Mouse (Mus musculus) ES-E14 (cell line): Measurements from ENCODE around the gene Ppip5k1.

Experiments used
- CHD2 ChIP-seq: IDR thresholded peaks from 2 replicates; pipeline ENCODE4 v1.6.1; 2014; ENCODE audit warnings: mild to moderate bottlenecking, low read depth, low read length, inconsistent platforms
- HCFC1 ChIP-seq: IDR thresholded peaks from 2 replicates; pipeline ENCODE4 v1.6.1; 2012; ENCODE audit warnings: low read length, inconsistent platforms, borderline replicate concordance; ENCODE audit not compliant: insufficient read depth
- MAFK ChIP-seq: IDR thresholded peaks from 2 replicates; pipeline ENCODE4 v1.6.1; 2014; ENCODE audit warnings: mild to moderate bottlenecking, low read depth, low read length, inconsistent platforms; ENCODE audit not compliant: insufficient read depth
- ZNF384 ChIP-seq: IDR thresholded peaks from 2 replicates; pipeline ENCODE4 v1.6.1; 2012; ENCODE audit warnings: low read depth, low read length, inconsistent platforms

GRCm38 (mm10) chr2:121271928-121272516 is 83.2 kb downstream of the Ppip5k1 start:
- TF ChIP-seq CHD2 = no peak
- no peak for TF ChIP-seq HCFC1
- no peak for TF ChIP-seq MAFK
- no peak for TF ChIP-seq ZNF384
